Mouse (Mus musculus) NIH3T3 (cell line): ENCODE measurements at regions not wholly inside any gene's neighbourhood (a gene's known extent, or its start where the extent isn't known, plus 50 kb on each side); places are given as distances from the start of the nearest gene placed in this dataset.
A peak's percentile ranks its signal among the peaks of the same experiment; 100 is the strongest.

Source experiments
- DNase-seq: peaks from one replicate; pipeline ENCODE4 v3.0.0-alpha.2; 2012; ENCODE audit warnings: low read depth

DNA sequence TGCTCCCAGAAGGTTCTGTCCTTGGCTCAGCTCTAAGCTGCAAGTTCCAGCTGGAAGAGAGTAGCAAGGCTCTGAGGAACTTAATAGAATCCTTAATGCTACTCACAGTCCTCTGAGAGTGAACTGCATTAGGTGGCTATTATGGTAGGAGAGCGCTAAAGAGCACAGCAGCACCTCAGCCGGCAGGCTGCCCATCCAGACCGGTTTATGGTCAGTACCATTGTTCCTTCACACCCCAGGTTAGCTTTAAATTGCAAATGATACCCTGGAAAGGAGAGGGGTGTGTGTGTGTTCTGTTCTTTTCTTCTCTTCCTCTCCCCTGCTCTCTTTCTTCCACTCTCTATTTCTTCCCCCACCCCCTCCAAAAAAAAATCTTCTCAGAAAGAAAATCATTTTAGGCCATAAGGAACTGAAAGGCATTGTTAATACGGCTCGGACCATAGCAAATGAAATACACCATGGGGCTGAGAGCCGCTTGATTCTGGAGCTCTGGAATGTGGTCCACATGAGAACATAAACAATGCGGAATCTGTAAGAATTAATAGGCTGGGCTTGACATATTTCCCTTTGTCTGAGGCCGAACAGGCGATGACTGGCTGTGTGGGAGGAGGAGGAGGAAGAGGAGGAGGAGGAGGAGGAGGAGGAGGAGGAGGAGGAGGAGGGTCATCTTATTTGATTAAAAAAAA is 263.8 kb upstream of the Irx3 start:
- no peak for DNase-seq

DNA sequence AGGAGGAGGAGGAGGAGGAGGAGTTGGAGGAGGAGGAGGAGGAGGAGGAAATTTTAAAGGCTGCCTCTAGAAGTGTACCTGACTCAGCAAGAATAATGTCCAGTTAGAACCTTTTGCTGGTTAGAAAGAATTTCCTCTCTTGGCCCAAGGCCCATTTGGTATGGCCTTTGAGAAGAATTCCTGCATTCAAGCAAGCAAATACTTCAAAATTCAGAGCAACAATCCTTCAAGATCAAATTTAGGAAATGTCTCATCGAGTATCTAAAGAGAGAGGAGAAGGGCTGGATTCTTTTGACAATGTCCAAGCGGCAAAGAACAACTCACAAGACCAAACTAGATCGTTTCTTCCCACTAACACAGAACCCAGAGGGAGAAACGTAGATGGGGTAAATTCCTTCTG is 263.1 kb upstream of the Irx3 start:
- peak; percentile 3 for DNase-seq

GRCm38 (mm10) chr8:92064175-92064821 is 262.4 kb upstream of the Irx3 start:
- no peak for DNase-seq

- peak; percentile 2 for DNase-seq
Measured at GRCm38 (mm10) chr8:92063333-92063732, 261.5 kb upstream of the Irx3 start.

DNA sequence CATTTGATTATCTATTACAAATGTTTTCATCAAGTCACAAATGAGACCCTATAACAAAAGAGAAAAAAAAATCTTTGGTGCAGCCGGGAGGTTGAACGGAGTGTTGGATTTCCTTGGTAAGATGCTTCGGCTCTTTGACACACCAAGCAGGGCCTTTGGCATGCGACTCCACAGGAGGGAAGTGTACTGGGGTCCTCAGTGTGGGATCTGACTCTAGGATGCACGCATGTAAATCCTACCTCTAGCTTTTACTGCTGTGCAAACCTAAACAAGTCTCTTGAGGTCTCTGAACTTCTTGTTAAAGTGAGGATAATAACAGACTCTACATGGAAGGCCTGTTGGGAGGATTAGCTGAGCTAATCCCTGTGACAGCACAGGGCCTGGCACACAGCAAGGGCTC is 257.6 kb upstream of the Irx3 start:
- DNase-seq = no peak

- no peak for DNase-seq
Measured at GRCm38 (mm10) chr8:92058953-92059352, 257.1 kb upstream of the Irx3 start.

GRCm38 (mm10) chr8:92057857-92058256 is 256.0 kb upstream of the Irx3 start:
- DNase-seq = no peak

DNA sequence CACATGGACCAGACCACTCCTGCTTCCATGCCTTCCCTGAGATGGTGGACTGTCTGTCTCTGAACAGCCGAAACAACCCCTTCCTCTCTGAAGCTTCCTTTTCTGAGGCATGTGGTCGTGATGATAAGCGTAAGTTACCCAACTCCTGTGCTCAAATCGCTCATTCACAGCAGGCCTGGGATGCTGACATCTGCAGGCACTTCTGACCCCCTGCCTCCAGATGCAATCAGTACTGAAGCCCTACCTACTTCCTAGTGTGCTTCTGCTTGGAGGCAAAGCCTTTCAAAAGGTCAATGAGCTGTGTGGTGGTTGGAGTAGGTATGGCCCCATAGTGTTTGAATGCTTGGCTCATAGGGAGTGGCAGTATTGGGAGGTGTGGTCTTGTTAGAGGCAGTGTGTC is 253.7 kb upstream of the Irx3 start:
- no peak for DNase-seq

DNA sequence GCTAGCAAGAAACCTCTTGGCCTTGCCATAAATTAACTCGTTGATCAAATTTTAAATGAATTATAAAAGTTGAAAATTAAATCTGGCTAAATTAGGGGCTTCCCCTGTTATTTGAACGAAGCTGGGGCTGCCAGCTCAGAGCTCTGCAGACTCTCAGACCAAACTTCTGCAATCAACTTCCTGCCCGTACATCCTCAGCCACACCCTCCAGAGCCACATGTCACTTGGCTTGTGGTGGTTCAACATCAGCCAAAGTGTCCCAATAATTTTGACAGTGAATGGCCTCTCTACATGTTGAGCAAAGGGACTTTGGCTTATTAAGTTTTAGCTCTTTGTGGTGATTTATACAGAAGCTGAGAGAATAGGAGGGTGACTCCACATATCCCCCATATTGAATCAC is 242.8 kb upstream of the Irx3 start:
- no peak for DNase-seq

DNA sequence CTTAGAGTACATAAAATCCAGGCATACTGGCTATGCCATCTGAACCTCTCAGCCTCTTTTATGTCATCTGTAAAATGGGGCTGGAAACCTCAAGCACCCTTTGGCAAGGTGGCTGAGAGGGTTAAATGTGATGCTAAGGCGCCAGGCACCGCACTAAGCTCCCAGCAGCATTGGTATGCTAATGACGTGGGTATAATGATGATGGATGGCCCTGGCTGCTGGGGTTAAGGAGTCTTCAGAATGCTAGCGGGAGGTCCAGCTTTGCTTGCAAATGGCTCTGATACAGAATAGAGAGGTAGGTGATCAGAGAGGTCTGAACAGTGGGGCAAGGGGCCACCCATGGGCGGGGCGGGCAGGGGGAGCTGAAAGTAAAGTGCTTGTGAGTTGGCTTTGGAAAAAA is 241.1 kb upstream of the Irx3 start:
- DNase-seq = no peak

DNA sequence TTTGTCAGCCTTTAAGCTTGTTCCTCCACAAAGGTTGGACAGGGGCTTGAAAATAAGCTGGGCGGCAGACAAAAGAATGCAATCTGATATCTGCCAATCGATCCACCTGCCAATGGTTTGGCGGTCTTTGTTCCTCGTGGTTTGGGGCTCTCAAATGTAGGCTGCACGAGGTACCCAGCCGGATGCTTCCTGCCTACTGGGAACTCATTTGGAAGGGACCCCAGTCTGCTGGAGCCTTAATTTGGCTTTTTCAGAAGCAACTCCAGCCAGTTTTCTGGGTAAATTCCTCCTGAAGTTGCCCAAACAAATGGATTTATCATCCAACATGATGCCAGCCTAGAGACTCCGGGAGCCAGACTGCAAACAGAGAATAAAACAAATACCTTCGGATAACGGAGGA is 228.1 kb upstream of the Irx3 start:
- no peak for DNase-seq

DNA sequence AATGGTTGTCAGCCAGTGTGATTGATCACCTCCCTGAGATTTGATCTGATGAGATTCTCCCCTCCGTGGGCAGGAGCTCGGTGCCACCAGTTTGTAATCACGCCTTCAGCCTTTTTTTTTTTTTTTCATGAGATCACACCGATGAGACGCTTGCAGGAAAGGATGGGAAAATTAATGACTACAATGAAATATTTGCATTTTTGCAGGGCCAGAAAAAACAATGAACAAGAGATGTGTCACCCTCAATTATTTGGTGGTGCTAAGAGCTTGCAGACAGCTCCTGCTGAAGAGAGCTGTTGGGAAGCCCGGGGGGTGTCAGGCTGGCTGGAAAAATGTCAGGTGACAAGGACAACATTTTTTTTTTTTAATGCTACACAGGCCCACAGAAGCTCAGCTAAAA is 227.6 kb upstream of the Irx3 start:
- no peak for DNase-seq

GRCm38 (mm10) chr8:92028308-92028707 is 226.4 kb upstream of the Irx3 start:
- no peak for DNase-seq

GRCm38 (mm10) chr8:92024133-92024532 is 222.3 kb upstream of the Irx3 start:
- no peak for DNase-seq

- DNase-seq = no peak
Measured at GRCm38 (mm10) chr8:92021521-92021920, 219.7 kb upstream of the Irx3 start.

GRCm38 (mm10) chr8:92014704-92015103 is 212.8 kb upstream of the Irx3 start:
- DNase-seq = no peak

DNA sequence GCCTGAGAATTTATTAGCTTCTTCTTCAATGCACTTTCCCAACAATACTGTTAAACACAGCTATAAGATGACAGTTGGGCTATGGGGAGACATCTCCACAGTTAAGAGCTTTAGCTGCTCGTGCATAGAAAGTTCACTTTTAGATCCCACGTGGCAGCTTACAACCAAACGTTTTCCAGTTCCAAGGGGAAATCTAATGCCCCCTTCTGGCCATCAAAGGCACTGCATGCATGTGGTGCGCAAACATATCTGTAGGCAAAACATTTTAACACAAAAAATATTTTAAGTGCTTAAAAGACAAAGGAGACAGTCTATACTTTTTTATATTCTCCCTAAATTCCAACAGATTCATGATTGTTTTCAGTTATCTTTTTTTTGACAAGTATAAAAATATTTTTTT is 211.3 kb upstream of the Irx3 start:
- no peak for DNase-seq

DNA sequence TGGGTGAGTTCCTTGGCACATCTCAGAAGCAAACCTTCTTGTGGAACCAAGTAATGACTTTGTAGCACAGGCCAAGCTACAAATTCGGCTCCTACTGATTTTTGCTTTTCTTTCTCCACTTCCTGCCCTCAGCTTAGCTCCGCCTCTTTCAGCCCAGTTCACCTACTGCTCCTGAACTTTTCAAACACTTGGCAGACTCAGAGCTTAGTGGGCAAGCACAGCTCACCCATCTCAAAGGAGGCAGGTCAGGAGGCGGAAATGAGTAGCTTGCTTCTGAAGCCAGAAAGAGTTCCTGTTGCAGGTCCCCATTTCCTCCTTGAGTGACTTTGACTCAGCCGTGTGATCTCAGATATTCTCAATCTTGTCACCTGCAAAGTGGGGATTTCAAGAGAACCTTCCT is 208.5 kb upstream of the Irx3 start:
- no peak for DNase-seq

DNA sequence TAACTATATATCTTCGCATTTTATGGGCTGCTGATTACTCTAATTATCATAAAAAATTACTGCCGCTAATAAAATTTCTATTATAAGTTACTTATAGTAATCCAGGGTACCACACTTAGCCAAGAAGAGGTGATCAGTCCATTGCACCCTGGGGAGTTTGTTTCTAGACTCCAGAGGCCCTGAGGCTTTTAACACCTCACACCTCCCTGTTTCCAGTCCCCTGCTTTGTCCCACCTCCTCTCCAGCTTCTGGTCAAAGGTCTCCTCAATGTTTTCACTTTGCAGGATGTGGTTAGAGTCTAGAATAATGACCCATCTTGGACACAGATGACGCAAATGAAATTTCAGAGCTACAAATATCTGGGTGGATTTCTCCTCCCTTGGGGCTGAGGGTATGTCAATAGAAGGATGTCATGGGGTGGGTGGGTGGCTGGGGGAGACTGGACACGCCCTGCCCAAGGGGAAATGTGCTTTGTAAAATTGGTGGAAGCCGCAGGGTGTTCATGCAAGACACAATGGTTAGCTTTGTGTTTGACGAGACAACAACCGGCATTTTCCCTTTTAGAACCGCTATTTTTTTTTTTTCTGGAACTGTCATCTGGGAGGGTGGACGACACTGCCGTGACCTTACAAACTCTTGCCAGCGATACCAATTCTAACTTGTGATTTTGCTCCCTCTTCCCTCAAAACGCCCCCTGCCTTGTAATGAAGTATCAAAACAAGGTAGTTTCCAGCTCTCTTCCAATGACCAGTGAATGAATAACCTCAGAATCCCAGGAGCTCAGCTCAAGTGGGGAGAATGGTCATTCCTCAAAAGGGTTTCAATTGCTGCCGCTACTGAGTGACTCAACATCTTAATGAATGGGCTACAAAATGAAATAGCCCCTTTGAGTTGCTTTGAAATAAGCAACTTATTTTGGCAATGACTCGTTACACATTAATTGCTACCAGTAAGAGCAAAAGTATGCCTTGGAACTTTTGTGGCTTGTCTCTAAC is 207.0 kb upstream of the Irx3 start:
- no peak for DNase-seq

GRCm38 (mm10) chr8:92005091-92005490 is 203.2 kb upstream of the Irx3 start:
- no peak for DNase-seq

DNA sequence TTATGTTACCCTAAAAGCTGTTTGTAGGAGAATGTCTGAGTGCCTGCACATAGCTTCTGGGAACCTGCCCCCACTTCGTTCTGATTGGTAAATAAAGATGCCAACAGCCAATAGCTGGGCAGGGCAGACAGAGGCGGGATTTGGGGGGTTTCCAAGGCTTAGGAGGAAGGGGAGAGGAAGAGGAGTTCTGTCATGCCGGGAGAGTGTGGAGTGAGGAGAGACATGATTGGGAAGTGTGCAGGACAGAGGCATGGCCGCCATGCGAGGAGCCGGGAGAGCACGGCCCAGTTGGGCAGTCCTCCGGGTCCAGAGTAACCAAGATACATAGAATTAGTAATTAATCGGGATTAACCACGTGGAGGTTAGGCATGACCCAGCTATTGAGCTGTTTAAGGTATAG is 202.7 kb upstream of the Irx3 start:
- DNase-seq = no peak

- DNase-seq = no peak
Measured at GRCm38 (mm10) chr8:92000368-92000767, 198.5 kb upstream of the Irx3 start.

GRCm38 (mm10) chr8:91999661-92000060 is 197.8 kb upstream of the Irx3 start:
- DNase-seq = no peak
